Mouse (Mus musculus): ENCODE results near the gene Adam12. TPM values are rescaled to one million over a fixed set of nuclear protein-coding genes. Genes with fewer than 3 reads are reported as not detected.

The Adam12 gene
- polyA plus RNA-seq, 1 experiment from 2014 or later = 2.8 TPM

DNA sequence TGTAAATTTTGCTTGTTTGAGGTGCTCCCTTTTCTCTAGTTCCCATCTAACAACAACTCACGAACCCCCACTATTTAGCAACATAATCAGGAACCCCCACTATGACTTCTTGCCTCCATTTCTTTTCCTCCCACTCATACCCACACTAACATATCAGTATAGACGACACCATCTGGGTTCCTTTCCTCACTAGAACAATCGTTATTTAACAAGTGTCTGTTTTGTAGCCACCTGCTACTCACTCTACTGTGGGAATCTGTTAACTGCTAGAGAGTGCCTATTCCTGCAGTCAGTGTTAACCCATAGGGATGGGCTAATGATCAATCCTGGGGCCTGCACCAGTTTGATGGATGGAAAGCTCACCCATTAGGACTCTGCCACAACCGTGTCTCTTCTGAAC is 245.7 kb downstream of the Adam12 start:
- no peak overlapping the region for H3K27ac ChIP-seq
- ATAC-seq (replicated peaks; ENCODE audit: low FRiP score, low read depth) (no peak), DNase-seq (ENCODE audit: low spot score) (no peak)
- no peak for TF ChIP-seq CTCF (IDR thresholded peaks at IDR 0.05; ENCODE audit: low read depth)
- no peaks in the 10 kb centered on the region for H3K36me3 ChIP-seq (ENCODE audit: insufficient read depth, low read length)
- 77% methylated on average over 4 of the region's 4 CpGs for WGBS
- no peak overlapping the region for H3K4me3 ChIP-seq (replicated peaks; ENCODE audit: low read depth, low read length)
- H3K9ac ChIP-seq (ENCODE audit: low read depth, low read length) = no peak overlapping the region
- H3K9me3 ChIP-seq (replicated peaks; ENCODE audit: low read length) = no peaks in the 10 kb centered on the region
- H3K4me1 ChIP-seq (replicated peaks; ENCODE audit: insufficient read depth, low read length) = no peaks in the 10 kb centered on the region
- H3K27me3 ChIP-seq (ENCODE audit: insufficient read depth, low read length) = no peaks in the 10 kb centered on the region
- no peak overlapping the region for H3K4me2 ChIP-seq (ENCODE audit: low read length)

GRCm38 (mm10) chr7:133985648-133986047 is 246.3 kb downstream of the Adam12 start:
- 84% methylated on average over 1 of the region's 1 CpGs for WGBS
- no peak for ATAC-seq (replicated peaks; ENCODE audit: low FRiP score, low read depth)

DNA sequence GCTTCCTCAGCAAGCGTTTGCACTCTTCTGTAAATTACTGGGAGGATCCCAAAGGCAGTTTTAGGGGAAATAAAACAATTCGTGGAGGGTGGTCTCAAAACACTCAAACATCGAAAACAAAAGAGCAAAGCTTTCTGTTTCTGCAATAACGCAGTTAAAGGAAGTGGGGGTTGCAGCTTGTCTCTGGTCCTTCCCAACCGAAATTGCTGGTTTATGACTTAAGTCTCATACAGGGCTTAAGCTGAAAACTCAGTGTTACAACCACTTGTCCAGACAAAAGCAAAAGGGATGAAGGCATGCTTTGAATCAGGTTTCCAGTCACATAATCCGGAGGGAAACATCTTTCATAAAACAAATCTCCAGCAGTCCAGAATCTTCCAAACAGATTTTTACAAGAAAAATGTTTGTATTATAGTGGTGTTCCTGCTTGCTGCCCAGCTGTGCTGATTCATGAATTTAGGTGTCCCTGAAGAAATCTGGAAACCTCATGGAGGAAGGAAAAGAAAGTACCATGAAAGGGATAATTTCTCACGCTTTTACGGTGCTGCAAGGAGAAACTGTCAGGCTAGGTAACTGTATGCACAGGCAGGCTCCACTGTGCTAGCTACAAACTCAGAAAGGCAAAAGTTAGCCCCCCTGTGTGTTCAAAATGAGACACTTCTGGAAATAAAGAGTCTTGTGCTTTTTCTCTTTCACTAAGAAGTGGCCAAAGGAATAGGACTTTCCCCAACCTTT is 255.4 kb downstream of the Adam12 start:
- DNase-seq (ENCODE audit: low spot score) = peak; percentile 57
- no peak overlapping the region for H3K4me3 ChIP-seq (replicated peaks; ENCODE audit: low read depth, low read length)
- H3K27ac ChIP-seq = 0 out of 2 replicates have a peak overlapping the region, but pooled peaks have one; percentile 8
- TF ChIP-seq CTCF (IDR thresholded peaks at IDR 0.05; ENCODE audit: low read depth) = no peak
- no peak for ATAC-seq (replicated peaks; ENCODE audit: low FRiP score, low read depth)
- WGBS = 21% methylated on average over 8 of the region's 8 CpGs
- H3K4me1 ChIP-seq (replicated peaks; ENCODE audit: insufficient read depth, low read length) = no peaks in the 10 kb centered on the region
- peak overlapping the region; percentile 18; the same call in 1 of the 2 replicates for H3K4me2 ChIP-seq (ENCODE audit: low read length)
- H3K27me3 ChIP-seq (ENCODE audit: insufficient read depth, low read length) = no peaks in the 10 kb centered on the region
- no peak overlapping the region for H3K9ac ChIP-seq (ENCODE audit: low read depth, low read length)
- H3K9me3 ChIP-seq (replicated peaks; ENCODE audit: low read length) = no peaks in the 10 kb centered on the region
- no peaks in the 10 kb centered on the region for H3K36me3 ChIP-seq (ENCODE audit: insufficient read depth, low read length)

More at GRCm38 (mm10) chr7:133985648-133986047, 246.3 kb downstream of the Adam12 start:
- no peak overlapping the region for H3K9ac ChIP-seq (ENCODE audit: low read depth, low read length)
- no peak overlapping the region for H3K4me3 ChIP-seq (replicated peaks; ENCODE audit: low read depth, low read length)
- no peak for TF ChIP-seq CTCF (IDR thresholded peaks at IDR 0.05; ENCODE audit: low read depth)
- no peak overlapping the region for H3K27ac ChIP-seq
- H3K4me2 ChIP-seq (ENCODE audit: low read length) = no peak overlapping the region
- no peak for DNase-seq (ENCODE audit: low spot score)
- H3K36me3 ChIP-seq (ENCODE audit: insufficient read depth, low read length) = no peaks in the 10 kb centered on the region
- H3K9me3 ChIP-seq (replicated peaks; ENCODE audit: low read length) = no peaks in the 10 kb centered on the region
- no peaks in the 10 kb centered on the region for H3K4me1 ChIP-seq (replicated peaks; ENCODE audit: insufficient read depth, low read length)
- H3K27me3 ChIP-seq (ENCODE audit: insufficient read depth, low read length) = no peaks in the 10 kb centered on the region

DNA sequence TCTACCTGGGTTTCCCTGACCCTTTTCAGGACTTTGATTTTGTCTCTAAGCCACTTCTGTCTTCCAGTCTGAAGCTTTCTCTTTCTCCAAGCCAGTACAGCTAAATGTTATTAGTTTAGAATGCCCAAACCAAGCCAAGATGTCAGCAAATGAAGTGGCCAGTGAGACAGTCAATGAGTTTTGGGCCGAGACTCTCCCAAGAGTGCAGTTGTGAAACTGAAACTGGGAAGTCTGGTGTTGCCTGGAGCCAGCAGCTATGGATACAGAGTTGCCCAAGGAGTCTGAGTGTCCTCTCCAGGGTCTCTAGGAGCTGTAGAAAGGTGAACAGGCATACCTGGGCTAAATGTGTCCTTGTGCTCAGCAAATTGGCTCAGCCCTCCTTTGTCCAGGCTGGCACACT is 260.9 kb downstream of the Adam12 start:
- Histone ChIP-seq H3K27ac (0 out of 2 replicates have a peak overlapping the region, but pooled peaks have one; percentile 1), H3K36me3 (ENCODE audit: insufficient read depth, low read length) (no peaks in the 10 kb centered on the region), H3K9me3 (replicated peaks; ENCODE audit: low read length) (no peaks in the 10 kb centered on the region), H3K4me1 (replicated peaks; ENCODE audit: insufficient read depth, low read length) (no peaks in the 10 kb centered on the region), H3K4me2 (ENCODE audit: low read length) (no peak overlapping the region), H3K4me3 (replicated peaks; ENCODE audit: low read depth, low read length) (no peak overlapping the region), H3K27me3 (ENCODE audit: insufficient read depth, low read length) (no peaks in the 10 kb centered on the region), H3K9ac (ENCODE audit: low read depth, low read length) (no peak overlapping the region)
- DNase-seq (ENCODE audit: low spot score) (no peak), ATAC-seq (replicated peaks; ENCODE audit: low FRiP score, low read depth) (no peak)
- 89% methylated on average over 1 of the region's 1 CpGs for WGBS
- no peak for TF ChIP-seq CTCF (IDR thresholded peaks at IDR 0.05; ENCODE audit: low read depth)

DNA sequence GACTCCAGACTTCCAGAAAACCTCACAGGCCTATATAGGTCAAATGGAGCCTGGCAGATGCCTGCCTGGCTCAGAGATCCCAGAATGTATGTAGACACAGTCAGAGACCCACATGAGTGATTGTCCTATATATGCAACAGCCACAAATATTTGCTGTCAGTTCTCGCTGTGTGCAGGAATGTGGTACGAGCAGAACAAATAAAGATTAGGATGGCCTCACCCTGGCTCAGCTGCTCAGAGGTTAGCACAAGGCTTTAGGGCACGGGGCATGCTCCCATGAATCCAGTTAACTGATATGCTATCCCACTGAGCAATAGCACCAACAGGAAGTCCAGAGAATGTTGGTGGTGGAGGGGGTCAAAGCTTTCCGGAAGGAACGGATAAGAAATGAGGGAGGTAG is 261.5 kb downstream of the Adam12 start:
- no peak for TF ChIP-seq CTCF (IDR thresholded peaks at IDR 0.05; ENCODE audit: low read depth)
- no peaks in the 10 kb centered on the region for H3K9me3 ChIP-seq (replicated peaks; ENCODE audit: low read length)
- peak overlapping the region; percentile 1; the same call in 1 of the 2 replicates for H3K27ac ChIP-seq
- H3K27me3 ChIP-seq (ENCODE audit: insufficient read depth, low read length) = no peaks in the 10 kb centered on the region
- ATAC-seq (replicated peaks; ENCODE audit: low FRiP score, low read depth) = no peak; the same call in 1 of the 2 replicates
- H3K9ac ChIP-seq (ENCODE audit: low read depth, low read length) = no peak overlapping the region
- H3K4me1 ChIP-seq (replicated peaks; ENCODE audit: insufficient read depth, low read length) = no peaks in the 10 kb centered on the region
- H3K4me3 ChIP-seq (replicated peaks; ENCODE audit: low read depth, low read length) = no peak overlapping the region
- DNase-seq (ENCODE audit: low spot score) = no peak
- WGBS = 50% methylated on average over 5 of the region's 5 CpGs
- no peak overlapping the region for H3K4me2 ChIP-seq (ENCODE audit: low read length)
- no peaks in the 10 kb centered on the region for H3K36me3 ChIP-seq (ENCODE audit: insufficient read depth, low read length)

- no peak for TF ChIP-seq CTCF (IDR thresholded peaks at IDR 0.05; ENCODE audit: low read depth)
- Histone ChIP-seq H3K36me3 (ENCODE audit: insufficient read depth, low read length) (no peaks in the 10 kb centered on the region), H3K27me3 (ENCODE audit: insufficient read depth, low read length) (no peaks in the 10 kb centered on the region), H3K9ac (ENCODE audit: low read depth, low read length) (no peak overlapping the region), H3K4me1 (replicated peaks; ENCODE audit: insufficient read depth, low read length) (0 out of 2 replicates have a peak, but pooled peaks cover 3% of the 10 kb centered on the region), H3K4me3 (replicated peaks; ENCODE audit: low read depth, low read length) (no peak overlapping the region), H3K4me2 (ENCODE audit: low read length) (no peak overlapping the region), H3K9me3 (replicated peaks; ENCODE audit: low read length) (no peaks in the 10 kb centered on the region), H3K27ac (no peak overlapping the region)
- DNase-seq (ENCODE audit: low spot score) (no peak), ATAC-seq (replicated peaks; ENCODE audit: low FRiP score, low read depth) (no peak)
- WGBS = 79% methylated on average over 5 of the region's 5 CpGs
Measured at GRCm38 (mm10) chr7:133967906-133968305, 264.0 kb downstream of the Adam12 start.

Data from kidney, postnatal 0 days (tissue).